Mouse (Mus musculus): ENCODE data around the gene Slc46a3. TPM values are rescaled to one million over a fixed set of nuclear protein-coding genes. Genes with fewer than 3 reads are reported as not detected.

Slc46a3 gene
- polyA plus RNA-seq, 1 experiment: 2.1 TPM

GRCm38 (mm10) chr5:147895436-147896198, 1.0 kb upstream of the Slc46a3 start:
- Histone ChIP-seq H3K4me3 (ENCODE audit: insufficient read depth, low read length) (no peak overlapping the region), H3K27ac (ENCODE audit: insufficient read depth, low read length) (no peak overlapping the region), H3K4me1 (ENCODE audit: control insufficient read depth, insufficient read depth, low read length) (no peaks in the 10 kb centered on the region)
- TF ChIP-seq POLR2A (IDR thresholded peaks at IDR 0.05; ENCODE audit: low read depth, low read length) (no peak), CTCF (IDR thresholded peaks at IDR 0.05; ENCODE audit: borderline replicate concordance, insufficient read depth, low read length) (no peak)

- H3K27ac ChIP-seq (ENCODE audit: insufficient read depth, low read length): no peak overlapping the region
- H3K4me1 ChIP-seq (ENCODE audit: control insufficient read depth, insufficient read depth, low read length): no peaks in the 10 kb centered on the region
- TF ChIP-seq POLR2A (IDR thresholded peaks at IDR 0.05; ENCODE audit: low read depth, low read length): no peak
- TF ChIP-seq CTCF (IDR thresholded peaks at IDR 0.05; ENCODE audit: borderline replicate concordance, insufficient read depth, low read length): no peak
- peak overlapping the region; percentile 68 for H3K4me3 ChIP-seq (ENCODE audit: insufficient read depth, low read length)
These were observed 705 bp downstream of the Slc46a3 start for GRCm38 (mm10) chr5:147893766-147894454.

DNA sequence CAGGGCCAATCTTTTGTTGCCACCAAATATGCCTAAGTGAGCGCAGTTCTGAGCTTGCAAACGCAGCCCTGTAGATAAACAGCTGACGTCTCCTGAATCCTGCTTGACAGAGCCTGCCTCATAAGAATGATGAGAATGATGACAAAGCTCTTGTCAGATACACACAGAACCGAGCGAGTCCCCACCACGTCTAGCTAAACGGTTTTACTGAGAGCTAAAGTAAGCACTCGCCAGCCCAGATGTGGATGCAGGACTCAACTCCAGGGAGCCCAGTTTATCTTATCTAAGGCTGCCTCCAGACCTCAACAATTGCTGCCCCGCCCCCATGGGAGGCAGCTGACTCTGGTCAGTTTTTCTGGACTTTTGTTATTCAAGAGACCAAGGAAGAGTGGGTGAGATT, 1.5 kb downstream of the Slc46a3 start:
- TF ChIP-seq POLR2A (IDR thresholded peaks at IDR 0.05; ENCODE audit: low read depth, low read length) (no peak), CTCF (IDR thresholded peaks at IDR 0.05; ENCODE audit: borderline replicate concordance, insufficient read depth, low read length) (no peak)
- H3K4me1 ChIP-seq (ENCODE audit: control insufficient read depth, insufficient read depth, low read length): no peaks in the 10 kb centered on the region
- H3K27ac ChIP-seq (ENCODE audit: insufficient read depth, low read length): no peak overlapping the region
- H3K4me3 ChIP-seq (ENCODE audit: insufficient read depth, low read length): no peak overlapping the region

DNA sequence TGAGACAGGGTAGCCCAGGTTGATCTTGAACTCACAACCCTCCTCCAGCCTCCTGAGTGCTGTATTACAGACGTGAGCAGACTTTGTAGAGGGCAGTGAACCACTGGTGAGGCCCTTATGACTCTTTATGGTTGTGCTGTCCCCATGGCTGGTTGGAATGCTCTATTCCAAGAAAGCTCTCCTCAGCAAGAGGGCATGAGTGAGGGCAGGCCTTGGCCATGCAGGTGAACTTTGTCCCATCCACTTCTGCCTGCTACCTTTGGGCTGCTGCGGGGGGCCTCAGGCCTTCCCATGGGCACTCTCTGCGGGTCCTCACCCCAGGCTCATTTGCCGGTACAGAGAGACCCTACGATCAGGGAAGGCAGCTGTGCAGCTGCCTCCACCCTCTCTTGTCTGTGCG, 1.9 kb downstream of the Slc46a3 start:
- H3K4me3 ChIP-seq (ENCODE audit: insufficient read depth, low read length): no peak overlapping the region
- H3K4me1 ChIP-seq (ENCODE audit: control insufficient read depth, insufficient read depth, low read length): no peaks in the 10 kb centered on the region
- H3K27ac ChIP-seq (ENCODE audit: insufficient read depth, low read length): no peak overlapping the region
- TF ChIP-seq CTCF (IDR thresholded peaks at IDR 0.05; ENCODE audit: borderline replicate concordance, insufficient read depth, low read length): no peak
- no peak for TF ChIP-seq POLR2A (IDR thresholded peaks at IDR 0.05; ENCODE audit: low read depth, low read length)

- TF ChIP-seq CTCF (IDR thresholded peaks at IDR 0.05; ENCODE audit: borderline replicate concordance, insufficient read depth, low read length): no peak
- TF ChIP-seq POLR2A (IDR thresholded peaks at IDR 0.05; ENCODE audit: low read depth, low read length): no peak
- Histone ChIP-seq H3K4me3 (ENCODE audit: insufficient read depth, low read length) (no peak overlapping the region), H3K4me1 (ENCODE audit: control insufficient read depth, insufficient read depth, low read length) (no peaks in the 10 kb centered on the region), H3K27ac (ENCODE audit: insufficient read depth, low read length) (no peak overlapping the region)
These were observed 6.0 kb downstream of the Slc46a3 start for GRCm38 (mm10) chr5:147888313-147889297.

GRCm38 (mm10) chr5:147883581-147883980, 11.0 kb downstream of the Slc46a3 start:
- no peaks in the 10 kb centered on the region for H3K4me1 ChIP-seq (ENCODE audit: control insufficient read depth, insufficient read depth, low read length)
- H3K4me3 ChIP-seq (ENCODE audit: insufficient read depth, low read length): no peak overlapping the region
- TF ChIP-seq CTCF (IDR thresholded peaks at IDR 0.05; ENCODE audit: borderline replicate concordance, insufficient read depth, low read length) (no peak), POLR2A (IDR thresholded peaks at IDR 0.05; ENCODE audit: low read depth, low read length) (no peak)
- H3K27ac ChIP-seq (ENCODE audit: insufficient read depth, low read length): no peak overlapping the region

DNA sequence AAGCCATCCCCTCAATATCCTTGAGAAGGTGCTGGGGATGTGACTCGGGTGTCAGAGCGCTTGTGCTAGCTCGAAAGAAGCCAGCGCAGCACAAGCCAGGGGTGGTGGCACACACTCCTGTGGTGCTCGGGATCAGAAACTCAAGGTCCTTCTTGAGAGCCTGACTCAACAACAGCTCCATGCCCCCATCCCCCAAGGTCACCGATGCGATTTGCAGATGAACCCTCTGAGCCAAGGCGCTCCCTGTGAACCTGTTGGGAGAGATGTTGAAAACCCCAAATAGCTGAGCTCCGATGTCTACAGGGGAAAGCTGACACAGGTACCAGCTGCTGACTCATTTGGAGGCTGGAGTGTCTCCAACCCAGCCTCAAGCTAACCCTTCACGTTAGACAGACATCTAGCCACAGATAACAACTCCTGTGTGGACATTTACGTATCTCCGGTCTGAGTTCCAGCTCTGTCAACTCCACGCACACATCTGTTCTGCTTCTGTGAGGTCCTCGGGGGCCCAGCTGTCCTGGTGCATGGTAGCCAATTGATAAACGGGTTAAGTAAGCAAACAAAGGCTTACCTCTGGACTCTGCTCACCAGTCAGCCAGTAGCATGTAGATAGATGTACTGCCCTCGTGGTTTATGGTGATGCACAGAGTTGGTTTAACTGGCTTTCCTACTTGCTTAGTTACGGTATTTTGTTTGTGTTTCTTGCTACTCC, 14.5 kb downstream of the Slc46a3 start:
- TF ChIP-seq POLR2A (IDR thresholded peaks at IDR 0.05; ENCODE audit: low read depth, low read length) (no peak), CTCF (IDR thresholded peaks at IDR 0.05; ENCODE audit: borderline replicate concordance, insufficient read depth, low read length) (no peak)

DNA sequence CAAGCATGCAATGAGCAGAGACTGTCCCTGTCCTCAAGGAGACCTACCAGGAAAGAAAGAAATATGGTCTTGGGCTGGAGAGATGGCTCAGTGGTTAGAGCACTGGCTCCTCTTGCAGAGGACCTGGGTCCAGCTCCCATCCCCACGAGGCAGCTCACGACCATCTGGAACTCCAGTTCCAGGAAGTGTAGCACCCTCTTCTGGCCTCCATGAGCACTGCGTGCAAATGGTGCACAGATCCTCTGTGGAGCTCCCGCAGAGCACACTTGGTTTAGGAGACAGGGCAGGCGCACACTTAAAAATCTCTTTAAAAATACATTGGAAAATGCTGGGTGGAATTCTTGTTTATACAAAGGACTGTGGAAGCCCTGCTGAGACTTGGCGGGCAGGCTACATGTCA, 17.1 kb downstream of the Slc46a3 start:
- no peak overlapping the region for H3K27ac ChIP-seq (ENCODE audit: insufficient read depth, low read length)
- no peak overlapping the region for H3K4me3 ChIP-seq (ENCODE audit: insufficient read depth, low read length)
- no peak for TF ChIP-seq POLR2A (IDR thresholded peaks at IDR 0.05; ENCODE audit: low read depth, low read length)
- peak; percentile 29; the same call in 1 of the 2 replicates for TF ChIP-seq CTCF (IDR thresholded peaks at IDR 0.05; ENCODE audit: borderline replicate concordance, insufficient read depth, low read length)
- no peaks in the 10 kb centered on the region for H3K4me1 ChIP-seq (ENCODE audit: control insufficient read depth, insufficient read depth, low read length)

More for the DNA sequence above, 14.5 kb downstream of the Slc46a3 start:
- no peak overlapping the region for H3K27ac ChIP-seq (ENCODE audit: insufficient read depth, low read length)
- no peaks in the 10 kb centered on the region for H3K4me1 ChIP-seq (ENCODE audit: control insufficient read depth, insufficient read depth, low read length)
- H3K4me3 ChIP-seq (ENCODE audit: insufficient read depth, low read length): no peak overlapping the region

DNA sequence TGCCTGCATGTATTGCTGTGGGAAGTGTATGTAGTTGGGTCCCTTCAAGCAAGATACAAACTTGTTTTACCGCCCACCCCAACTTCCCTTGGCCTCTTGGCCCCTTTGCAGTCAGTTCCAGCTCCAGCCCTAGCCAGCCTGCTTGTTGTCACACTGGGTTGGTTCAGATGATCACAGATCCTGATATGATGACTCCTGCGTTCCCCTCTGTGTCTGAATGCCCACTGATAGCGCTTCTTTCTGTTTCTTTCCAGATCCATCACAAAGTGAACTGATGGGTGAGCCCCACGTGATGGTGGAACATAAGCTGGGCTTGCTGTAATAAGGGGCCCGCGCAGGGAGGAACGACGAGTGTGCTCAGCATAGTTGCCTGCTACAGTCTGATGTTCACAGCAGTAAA, 19.4 kb downstream of the Slc46a3 start:
- H3K27ac ChIP-seq (ENCODE audit: insufficient read depth, low read length): no peak overlapping the region
- H3K4me1 ChIP-seq (ENCODE audit: control insufficient read depth, insufficient read depth, low read length): no peaks in the 10 kb centered on the region
- no peak overlapping the region for H3K4me3 ChIP-seq (ENCODE audit: insufficient read depth, low read length)
- TF ChIP-seq CTCF (IDR thresholded peaks at IDR 0.05; ENCODE audit: borderline replicate concordance, insufficient read depth, low read length) (no peak), POLR2A (IDR thresholded peaks at IDR 0.05; ENCODE audit: low read depth, low read length) (no peak)

Measured in embryonic fibroblast, embryonic 13.5 days (primary cell).